Mouse (Mus musculus) G1E (cell line): ENCODE measurements around the gene Cpne1.

ENCODE experiments used
- CTCF ChIP-seq: IDR thresholded peaks from 2 replicates; pipeline ENCODE4 v1.5.1; 2012; ENCODE audit warnings: low read depth, low read length, inconsistent platforms, mixed read lengths
- GATA1 ChIP-seq: IDR thresholded peaks from 2 replicates; pipeline ENCODE4 v1.6.1; 2012; ENCODE audit warnings: borderline replicate concordance, low read length, inconsistent platforms, mixed read lengths
- TAL1 ChIP-seq: conservative IDR thresholded peaks from 2 replicates; pipeline ENCODE4 v1.6.1; 2012; ENCODE audit warnings: low read depth, low read length, inconsistent platforms, mixed read lengths

DNA sequence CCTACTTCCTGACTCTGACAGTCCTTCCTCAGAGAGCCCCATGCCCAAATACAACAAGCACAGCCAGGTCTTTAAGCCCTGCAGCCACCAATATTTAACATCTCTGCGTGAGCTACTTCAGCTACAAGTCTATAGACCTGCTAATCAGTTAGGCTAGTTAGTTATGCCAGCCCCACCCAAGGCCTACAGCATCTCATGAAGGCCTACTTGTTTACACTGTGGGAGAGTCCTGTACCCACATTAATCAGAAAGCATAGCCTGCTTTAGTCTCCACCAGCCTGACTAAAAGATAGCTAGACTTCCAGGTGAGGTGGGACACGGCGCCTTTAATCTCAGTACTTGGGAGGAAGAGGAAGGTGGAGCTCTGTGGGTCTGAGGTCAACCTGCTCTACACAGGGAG is 72.4 kb downstream of the Cpne1 start:
- TF ChIP-seq CTCF (no peak), TAL1 (no peak), GATA1 (no peak)
